ENCODE assay signal across 9 mouse cellular contexts in the genomic region with DNA sequence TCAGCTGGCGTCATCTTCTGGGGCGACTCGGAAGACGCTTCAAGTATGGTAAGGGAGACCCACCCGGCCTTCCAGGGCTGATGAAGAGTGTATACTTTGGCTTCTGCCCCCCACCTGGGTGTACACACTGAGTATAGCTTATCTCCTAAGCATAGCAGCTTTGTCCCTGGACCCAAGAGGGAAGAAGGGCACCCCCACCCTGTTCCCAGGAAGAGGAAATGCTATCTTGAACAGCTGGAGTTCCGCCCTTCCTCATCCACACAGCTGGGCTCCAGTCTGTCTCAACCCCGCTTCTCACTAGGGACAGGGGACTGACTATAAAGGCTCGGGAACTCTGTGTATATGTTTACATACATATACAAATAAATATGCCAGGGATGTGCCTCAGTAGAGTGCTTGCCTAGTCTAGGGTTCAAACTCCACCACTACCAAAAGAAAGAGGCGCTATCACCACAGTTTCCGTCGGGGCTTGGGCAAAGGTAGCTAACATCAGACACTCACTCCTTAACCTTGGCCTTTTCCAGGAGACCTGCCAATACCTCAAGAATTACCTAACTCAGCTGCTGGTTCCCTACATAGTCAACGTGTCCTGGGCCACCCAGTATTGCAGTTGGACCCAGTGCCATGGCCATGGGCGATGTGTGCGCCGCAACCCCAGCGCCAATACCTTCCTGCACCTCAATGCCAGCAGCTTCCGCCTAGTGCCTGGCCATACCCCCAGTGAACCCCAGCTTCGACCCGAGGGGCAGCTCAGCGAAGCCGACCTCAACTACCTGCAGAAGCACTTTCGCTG. TPM values are rescaled to one million over a fixed set of nuclear protein-coding genes. Genes with fewer than 3 reads are reported as not detected.
DNase-seq lines count a peak whose midpoint lies in the region; ATAC-seq lines count a peak whose summit lies in the region.
"Had no signal": no experiment of that assay in that cellular context is flagged by ENCODE, and none has a peak within 500 bp of the region (broad histone marks: within the 10 kb centered on the region; RNA-seq: fewer than 3 reads in every experiment).

No protein-coding gene starts in this region.

- H3K27ac ChIP-seq in hindbrain, embryonic 10.5 days, result peak overlapping the region; percentile 53; the same call in 1 of the 2 replicates
- H3K27ac ChIP-seq in hindbrain, embryonic 16.5 days (ENCODE audit: low read depth, low read length), result no peak overlapping the region
- H3K27ac ChIP-seq in limb, embryonic 15.5 days, result no peak overlapping the region
- H3K27ac ChIP-seq in midbrain, embryonic 15.5 days, result no peak overlapping the region

- 94% methylated on average over 22 of the region's 22 CpGs for WGBS in hindbrain, embryonic 10.5 days
- WGBS in hindbrain, embryonic 16.5 days, result 93% methylated on average over 22 of the region's 22 CpGs
- WGBS in limb, embryonic 15.5 days, result 92% methylated on average over 22 of the region's 22 CpGs
- 96% methylated on average over 22 of the region's 22 CpGs for WGBS in midbrain, embryonic 15.5 days

- H3K36me3 ChIP-seq in hindbrain, embryonic 10.5 days, result peaks cover 50% of the 10 kb centered on the region
- H3K36me3 ChIP-seq in hindbrain, embryonic 16.5 days (ENCODE audit: control insufficient read depth, insufficient read depth, low read length), result peaks cover 20% of the 10 kb centered on the region
- H3K36me3 ChIP-seq in limb, embryonic 15.5 days, result peaks cover 37% of the 10 kb centered on the region
- H3K36me3 ChIP-seq in midbrain, embryonic 15.5 days (replicated peaks), result peaks cover 25% of the 10 kb centered on the region

- H3K27me3 ChIP-seq in hindbrain, embryonic 10.5 days (ENCODE audit: insufficient read depth, poor library complexity, severe bottlenecking), result no peaks in the 10 kb centered on the region
- H3K27me3 ChIP-seq in hindbrain, embryonic 16.5 days (replicated peaks; ENCODE audit: control insufficient read depth, insufficient read depth, low read length), result no peaks in the 10 kb centered on the region
- H3K27me3 ChIP-seq in limb, embryonic 15.5 days, result no peaks in the 10 kb centered on the region
- H3K27me3 ChIP-seq in midbrain, embryonic 15.5 days (replicated peaks), result no peaks in the 10 kb centered on the region

- peak overlapping the region; percentile 84 for H3K4me3 ChIP-seq in hindbrain, embryonic 10.5 days
- H3K4me3 ChIP-seq in hindbrain, embryonic 16.5 days (ENCODE audit: low read length), result no peak overlapping the region; the same call in 1 of the 2 replicates
- H3K4me3 ChIP-seq in limb, embryonic 15.5 days, result no peak overlapping the region
- H3K4me3 ChIP-seq in midbrain, embryonic 15.5 days, result peak overlapping the region; percentile 6; the same call in 1 of the 2 replicates

- DNase-seq in hindbrain, embryonic 10.5 days (ENCODE audit: low spot score), result no peak
- DNase-seq in layer of hippocampus, postnatal 10 days (ENCODE audit: low spot score in 2 of 2), result no peak
- no peak for DNase-seq in adrenal gland, postnatal 36 days
- DNase-seq in embryo, embryonic 10 days (ENCODE audit: low spot score), result no peak
- DNase-seq: thymus, postnatal 25 days had no signal

- H3K9me3 ChIP-seq in hindbrain, embryonic 10.5 days, result no peaks in the 10 kb centered on the region; the same call in 1 of the 2 replicates
- H3K9me3 ChIP-seq in hindbrain, embryonic 16.5 days (ENCODE audit: control insufficient read depth, low read length), result no peaks in the 10 kb centered on the region
- no peaks in the 10 kb centered on the region for H3K9me3 ChIP-seq in limb, embryonic 15.5 days
- no peaks in the 10 kb centered on the region for H3K9me3 ChIP-seq in midbrain, embryonic 15.5 days

- ATAC-seq in hindbrain, embryonic 16.5 days, result no peak
- peak; percentile 14; the same call in 1 of the 2 replicates for ATAC-seq in erythroid progenitor cell, adult 5-6 weeks (replicated peaks; ENCODE audit: low FRiP score, poor library complexity, severe bottlenecking)
- ATAC-seq in limb, embryonic 15.5 days (ENCODE audit: insufficient number of reproducible peaks, low FRiP score, low TSS enrichment, low read depth), result no peak
- no peak for ATAC-seq in midbrain, embryonic 15.5 days (replicated peaks)

- no peak overlapping the region; the same call in 1 of the 2 replicates for H3K4me2 ChIP-seq in hindbrain, embryonic 16.5 days (ENCODE audit: low read length)
- H3K4me2 ChIP-seq in limb, embryonic 15.5 days, result peak overlapping the region; percentile 17; the same call in 1 of the 2 replicates
- H3K4me2 ChIP-seq in midbrain, embryonic 15.5 days, result peak overlapping the region; percentile 84; the same call in 1 of the 2 replicates

- H3K9ac ChIP-seq in hindbrain, embryonic 16.5 days (ENCODE audit: low read depth, low read length), result no peak overlapping the region
- H3K9ac ChIP-seq in limb, embryonic 15.5 days, result no peak overlapping the region
- no peak overlapping the region for H3K9ac ChIP-seq in midbrain, embryonic 15.5 days

- peaks cover 66% of the 10 kb centered on the region for H3K4me1 ChIP-seq in hindbrain, embryonic 10.5 days (replicated peaks)
- H3K4me1 ChIP-seq in hindbrain, embryonic 16.5 days (ENCODE audit: control insufficient read depth, insufficient read depth, low read depth, low read length), result peaks cover 33% of the 10 kb centered on the region
- H3K4me1 ChIP-seq in limb, embryonic 15.5 days, result peaks cover 54% of the 10 kb centered on the region
- H3K4me1 ChIP-seq in midbrain, embryonic 15.5 days, result peaks cover 45% of the 10 kb centered on the region

RNA-seq across cellular contexts. Expression of gene Hyal2, which starts 4.0 kb away (rescaled TPM):
- 134 and 135 TPM in 2 replicates for polyA plus RNA-seq in hindbrain, embryonic 10.5 days (2016; fragmentation: Nextera tagmentation; extraction: Ambion mirVana)
- polyA plus RNA-seq in hindbrain, embryonic 16.5 days (2015; fragmentation: Nextera tagmentation; extraction: Ambion mirVana), result 60.1 and 68.5 TPM in 2 replicates
- total RNA-seq in erythroid progenitor cell, adult 5-6 weeks (2015; ENCODE audit: low replicate concordance), result 2.5 and 6.5 TPM in 2 replicates
- 0.30 and 4.5 TPM in 2 replicates for total RNA-seq in erythroid progenitor cell, adult 5-6 weeks (2017; ENCODE audit: low replicate concordance)
- polyA plus RNA-seq in limb, embryonic 15.5 days (2015; fragmentation: Nextera tagmentation; extraction: Ambion mirVana), result 101 and 104 TPM in 2 replicates
- polyA plus RNA-seq in midbrain, embryonic 15.5 days (2015; fragmentation: Nextera tagmentation; extraction: Ambion mirVana), result 82.9 and 88.7 TPM in 2 replicates
- total RNA-seq in layer of hippocampus, postnatal 10 days (2021), result 10 to 100 TPM; 19.8 to 21.0 TPM
- 10 to 100 TPM; 35.8 to 37.8 TPM for total RNA-seq in adrenal gland, postnatal 36 days (2021)

RNA-seq across cellular contexts. Expression of gene Hyal1, which starts 5.0 kb away (rescaled TPM):
- 6.6 and 8.4 TPM in 2 replicates for polyA plus RNA-seq in hindbrain, embryonic 10.5 days (2016; fragmentation: Nextera tagmentation; extraction: Ambion mirVana)
- 6.4 and 8.3 TPM in 2 replicates for polyA plus RNA-seq in hindbrain, embryonic 16.5 days (2015; fragmentation: Nextera tagmentation; extraction: Ambion mirVana)
- total RNA-seq in erythroid progenitor cell, adult 5-6 weeks (2015; ENCODE audit: low replicate concordance), result 7.1 and 12.6 TPM in 2 replicates
- 8.0 TPM in 1 of 2 replicates, not detected in the other for total RNA-seq in erythroid progenitor cell, adult 5-6 weeks (2017; ENCODE audit: low replicate concordance)
- polyA plus RNA-seq in limb, embryonic 15.5 days (2015; fragmentation: Nextera tagmentation; extraction: Ambion mirVana), result 12.8 and 13.7 TPM in 2 replicates
- 7.9 and 9.5 TPM in 2 replicates for polyA plus RNA-seq in midbrain, embryonic 15.5 days (2015; fragmentation: Nextera tagmentation; extraction: Ambion mirVana)
- 1 to 10 TPM; 3.7 to 4.2 TPM for total RNA-seq in layer of hippocampus, postnatal 10 days (2021)
- total RNA-seq in adrenal gland, postnatal 36 days (2021), result 10 to 100 TPM in 1 of 2 experiments, 1 to 10 TPM in 1; 8.6 to 10.1 TPM

RNA-seq across cellular contexts. Expression of gene Naa80, which starts 7.0 kb away (rescaled TPM):
- 19.2 and 20.8 TPM in 2 replicates for polyA plus RNA-seq in hindbrain, embryonic 10.5 days (2016; fragmentation: Nextera tagmentation; extraction: Ambion mirVana)
- 17.1 and 22.7 TPM in 2 replicates for polyA plus RNA-seq in hindbrain, embryonic 16.5 days (2015; fragmentation: Nextera tagmentation; extraction: Ambion mirVana)
- 15.5 and 24.5 TPM in 2 replicates for total RNA-seq in erythroid progenitor cell, adult 5-6 weeks (2015; ENCODE audit: low replicate concordance)
- total RNA-seq in erythroid progenitor cell, adult 5-6 weeks (2017; ENCODE audit: low replicate concordance), result 12.3 and 17.7 TPM in 2 replicates
- 17.6 and 21.4 TPM in 2 replicates for polyA plus RNA-seq in limb, embryonic 15.5 days (2015; fragmentation: Nextera tagmentation; extraction: Ambion mirVana)
- polyA plus RNA-seq in midbrain, embryonic 15.5 days (2015; fragmentation: Nextera tagmentation; extraction: Ambion mirVana), result 21.4 and 23.1 TPM in 2 replicates
- total RNA-seq in layer of hippocampus, postnatal 10 days (2021), result 10 to 100 TPM; 10.7 to 11.9 TPM
- 10 to 100 TPM; 14.5 to 19.5 TPM for total RNA-seq in adrenal gland, postnatal 36 days (2021)

RNA-seq across cellular contexts. Expression of gene Tusc2, which starts 8.7 kb away (rescaled TPM):
- polyA plus RNA-seq in hindbrain, embryonic 10.5 days (2016; fragmentation: Nextera tagmentation; extraction: Ambion mirVana), result 79.8 and 87.1 TPM in 2 replicates
- polyA plus RNA-seq in hindbrain, embryonic 16.5 days (2015; fragmentation: Nextera tagmentation; extraction: Ambion mirVana), result 125 and 134 TPM in 2 replicates
- 9.6 and 16.9 TPM in 2 replicates for total RNA-seq in erythroid progenitor cell, adult 5-6 weeks (2015; ENCODE audit: low replicate concordance)
- total RNA-seq in erythroid progenitor cell, adult 5-6 weeks (2017; ENCODE audit: low replicate concordance), result 8.9 and 19.1 TPM in 2 replicates
- polyA plus RNA-seq in limb, embryonic 15.5 days (2015; fragmentation: Nextera tagmentation; extraction: Ambion mirVana), result 35.9 and 37.3 TPM in 2 replicates
- 123 and 125 TPM in 2 replicates for polyA plus RNA-seq in midbrain, embryonic 15.5 days (2015; fragmentation: Nextera tagmentation; extraction: Ambion mirVana)
- total RNA-seq in layer of hippocampus, postnatal 10 days (2021), result 10 to 100 TPM; 58.3 to 66.6 TPM
- total RNA-seq in adrenal gland, postnatal 36 days (2021), result 10 to 100 TPM; 45.2 to 52.5 TPM

RNA-seq across cellular contexts. Expression of gene Hyal3, which starts 8.9 kb away (rescaled TPM):
- polyA plus RNA-seq in hindbrain, embryonic 10.5 days (2016; fragmentation: Nextera tagmentation; extraction: Ambion mirVana), result 0.41 and 0.77 TPM in 2 replicates
- polyA plus RNA-seq in hindbrain, embryonic 16.5 days (2015; fragmentation: Nextera tagmentation; extraction: Ambion mirVana), result 2.7 and 2.9 TPM in 2 replicates
- total RNA-seq in erythroid progenitor cell, adult 5-6 weeks (2015; ENCODE audit: low replicate concordance), result 4.2 and 8.6 TPM in 2 replicates
- total RNA-seq in erythroid progenitor cell, adult 5-6 weeks (2017; ENCODE audit: low replicate concordance), result 0.64 TPM in 1 of 2 replicates, not detected in the other
- 1.6 and 1.8 TPM in 2 replicates for polyA plus RNA-seq in limb, embryonic 15.5 days (2015; fragmentation: Nextera tagmentation; extraction: Ambion mirVana)
- 1.8 TPM in 2 replicates for polyA plus RNA-seq in midbrain, embryonic 15.5 days (2015; fragmentation: Nextera tagmentation; extraction: Ambion mirVana)
- total RNA-seq in layer of hippocampus, postnatal 10 days (2021), result 1 to 10 TPM; 1.2 to 1.7 TPM
- total RNA-seq in adrenal gland, postnatal 36 days (2021), result 1 to 10 TPM in 1 of 2 experiments, under 1 TPM in 1; 0.99 to 1.6 TPM

Comparison
In these comparisons a context has a peak if more than half of its experiments do, and no peak if none do; other contexts are left out.
1. H3K4me3 ChIP-seq: peak in hindbrain, embryonic 10.5 days (single experiment) and midbrain, embryonic 15.5 days (single experiment); none in hindbrain, embryonic 16.5 days (single experiment) and limb, embryonic 15.5 days (single experiment).